Mouse (Mus musculus): Measurements from ENCODE around the gene Tbc1d23. TPM values are rescaled to one million over a fixed set of nuclear protein-coding genes. Genes with fewer than 3 reads are reported as not detected.

Tbc1d23 gene
- polyA plus RNA-seq, 1 experiment from 2014 or later: 31.6 TPM

GRCm38 (mm10) chr16:57260152-57260551, 28.8 kb upstream of the Tbc1d23 start:
- Histone ChIP-seq H3K27me3 (ENCODE audit: control insufficient read depth, insufficient read depth, low read length) (no peaks in the 10 kb centered on the region), H3K9ac (ENCODE audit: low read length) (no peak overlapping the region), H3K27ac (replicated peaks in 1 of 2; ENCODE audit: control insufficient read depth in 1 of 2, insufficient read depth in 1 of 2, low read depth in 2 of 2, low read length in 2 of 2) (no peak overlapping the region), H3K36me3 (ENCODE audit: control insufficient read depth, insufficient read depth, low read length) (no peaks in the 10 kb centered on the region), H3K4me3 (ENCODE audit: control insufficient read depth in 1 of 2, insufficient read depth in 1 of 2, low read depth in 1 of 2, low read length in 2 of 2) (no peak overlapping the region), H3K4me1 (ENCODE audit: control insufficient read depth in 2 of 2, insufficient read depth in 2 of 2, low read length in 2 of 2) (no peaks in the 10 kb centered on the region), H3K9me3 (ENCODE audit: control insufficient read depth, low read length) (0 out of 2 replicates have a peak, but pooled peaks cover 3% of the 10 kb centered on the region), H3K4me2 (ENCODE audit: low read length) (no peak overlapping the region)
- 82% methylated on average over 10 of the region's 10 CpGs for WGBS
- ATAC-seq (ENCODE audit: insufficient number of reproducible peaks, insufficient read depth, low FRiP score, low read depth): no peak

- H3K27me3 ChIP-seq (ENCODE audit: control insufficient read depth, insufficient read depth, low read length): no peaks in the 10 kb centered on the region
- H3K9me3 ChIP-seq (ENCODE audit: control insufficient read depth, low read length): 0 out of 2 replicates have a peak, but pooled peaks cover 2% of the 10 kb centered on the region
- ATAC-seq (ENCODE audit: insufficient number of reproducible peaks, insufficient read depth, low FRiP score, low read depth): no peak
- no peak overlapping the region for H3K9ac ChIP-seq (ENCODE audit: low read length)
- no peaks in the 10 kb centered on the region for H3K36me3 ChIP-seq (ENCODE audit: control insufficient read depth, insufficient read depth, low read length)
- no peak overlapping the region for H3K27ac ChIP-seq (replicated peaks in 1 of 2; ENCODE audit: control insufficient read depth in 1 of 2, insufficient read depth in 1 of 2, low read depth in 2 of 2, low read length in 2 of 2)
- no peak overlapping the region for H3K4me3 ChIP-seq (ENCODE audit: control insufficient read depth in 1 of 2, insufficient read depth in 1 of 2, low read depth in 1 of 2, low read length in 2 of 2)
- no peaks in the 10 kb centered on the region for H3K4me1 ChIP-seq (ENCODE audit: control insufficient read depth in 2 of 2, insufficient read depth in 2 of 2, low read length in 2 of 2)
- no peak overlapping the region for H3K4me2 ChIP-seq (ENCODE audit: low read length)
- 86% methylated on average over 13 of the region's 13 CpGs for WGBS
These were observed 28.2 kb upstream of the Tbc1d23 start for GRCm38 (mm10) chr16:57259356-57260083.

GRCm38 (mm10) chr16:57251589-57252421, 20.5 kb upstream of the Tbc1d23 start:
- H3K9me3 ChIP-seq (ENCODE audit: control insufficient read depth, low read length): 0 out of 2 replicates have a peak, but pooled peaks cover 3% of the 10 kb centered on the region
- H3K4me1 ChIP-seq (ENCODE audit: control insufficient read depth in 2 of 2, insufficient read depth in 2 of 2, low read length in 2 of 2): peaks cover 2 to 12% of the 10 kb centered on the region in 2 experiments; a peak in 3 of 4 replicates
- no peak overlapping the region for H3K9ac ChIP-seq (ENCODE audit: low read length)
- H3K27me3 ChIP-seq (ENCODE audit: control insufficient read depth, insufficient read depth, low read length): no peaks in the 10 kb centered on the region
- no peak overlapping the region for H3K4me3 ChIP-seq (ENCODE audit: control insufficient read depth in 1 of 2, insufficient read depth in 1 of 2, low read depth in 1 of 2, low read length in 2 of 2)
- WGBS: 41% methylated on average over 7 of the region's 7 CpGs
- H3K36me3 ChIP-seq (ENCODE audit: control insufficient read depth, insufficient read depth, low read length): no peaks in the 10 kb centered on the region
- H3K4me2 ChIP-seq (ENCODE audit: low read length): no peak overlapping the region
- H3K27ac ChIP-seq (replicated peaks in 1 of 2; ENCODE audit: control insufficient read depth in 1 of 2, insufficient read depth in 1 of 2, low read depth in 2 of 2, low read length in 2 of 2): peak overlapping the region; percentile 32 to 68; a peak in 3 of 4 replicates
- ATAC-seq (ENCODE audit: insufficient number of reproducible peaks, insufficient read depth, low FRiP score, low read depth): no peak

- Histone ChIP-seq H3K27me3 (ENCODE audit: control insufficient read depth, insufficient read depth, low read length) (no peaks in the 10 kb centered on the region), H3K4me1 (ENCODE audit: control insufficient read depth in 2 of 2, insufficient read depth in 2 of 2, low read length in 2 of 2) (peaks cover 2 to 12% of the 10 kb centered on the region in 2 experiments; a peak in 3 of 4 replicates), H3K4me2 (ENCODE audit: low read length) (no peak overlapping the region), H3K9ac (ENCODE audit: low read length) (no peak overlapping the region), H3K27ac (replicated peaks in 1 of 2; ENCODE audit: control insufficient read depth in 1 of 2, insufficient read depth in 1 of 2, low read depth in 2 of 2, low read length in 2 of 2) (no peak overlapping the region; a peak in 1 of 4 replicates), H3K4me3 (ENCODE audit: control insufficient read depth in 1 of 2, insufficient read depth in 1 of 2, low read depth in 1 of 2, low read length in 2 of 2) (no peak overlapping the region), H3K36me3 (ENCODE audit: control insufficient read depth, insufficient read depth, low read length) (no peaks in the 10 kb centered on the region), H3K9me3 (ENCODE audit: control insufficient read depth, low read length) (0 out of 2 replicates have a peak, but pooled peaks cover 3% of the 10 kb centered on the region)
- 88% methylated on average over 4 of the region's 4 CpGs for WGBS
- ATAC-seq (ENCODE audit: insufficient number of reproducible peaks, insufficient read depth, low FRiP score, low read depth): no peak
These were observed 19.7 kb upstream of the Tbc1d23 start for GRCm38 (mm10) chr16:57250991-57251390.

- Histone ChIP-seq H3K4me2 (ENCODE audit: low read length) (no peak overlapping the region), H3K4me1 (ENCODE audit: control insufficient read depth in 2 of 2, insufficient read depth in 2 of 2, low read length in 2 of 2) (peaks cover 2 to 12% of the 10 kb centered on the region in 2 experiments; a peak in 3 of 4 replicates), H3K36me3 (ENCODE audit: control insufficient read depth, insufficient read depth, low read length) (no peaks in the 10 kb centered on the region), H3K9me3 (ENCODE audit: control insufficient read depth, low read length) (0 out of 2 replicates have a peak, but pooled peaks cover 3% of the 10 kb centered on the region), H3K27me3 (ENCODE audit: control insufficient read depth, insufficient read depth, low read length) (no peaks in the 10 kb centered on the region), H3K27ac (replicated peaks in 1 of 2; ENCODE audit: control insufficient read depth in 1 of 2, insufficient read depth in 1 of 2, low read depth in 2 of 2, low read length in 2 of 2) (no peak overlapping the region), H3K9ac (ENCODE audit: low read length) (no peak overlapping the region), H3K4me3 (ENCODE audit: control insufficient read depth in 1 of 2, insufficient read depth in 1 of 2, low read depth in 1 of 2, low read length in 2 of 2) (no peak overlapping the region)
- ATAC-seq (ENCODE audit: insufficient number of reproducible peaks, insufficient read depth, low FRiP score, low read depth): no peak
- 81% methylated on average over 4 of the region's 4 CpGs for WGBS
These were observed 16.2 kb upstream of the Tbc1d23 start for GRCm38 (mm10) chr16:57247464-57247863.

GRCm38 (mm10) chr16:57246596-57246995, 15.3 kb upstream of the Tbc1d23 start:
- H3K27ac ChIP-seq (replicated peaks in 1 of 2; ENCODE audit: control insufficient read depth in 1 of 2, insufficient read depth in 1 of 2, low read depth in 2 of 2, low read length in 2 of 2): no peak overlapping the region
- WGBS: 80% methylated on average over 3 of the region's 3 CpGs
- H3K4me3 ChIP-seq (ENCODE audit: control insufficient read depth in 1 of 2, insufficient read depth in 1 of 2, low read depth in 1 of 2, low read length in 2 of 2): no peak overlapping the region
- H3K9ac ChIP-seq (ENCODE audit: low read length): no peak overlapping the region
- 0 out of 2 replicates have a peak, but pooled peaks cover 3% of the 10 kb centered on the region for H3K9me3 ChIP-seq (ENCODE audit: control insufficient read depth, low read length)
- H3K27me3 ChIP-seq (ENCODE audit: control insufficient read depth, insufficient read depth, low read length): no peaks in the 10 kb centered on the region
- H3K4me1 ChIP-seq (ENCODE audit: control insufficient read depth in 2 of 2, insufficient read depth in 2 of 2, low read length in 2 of 2): peaks cover 2 to 3% of the 10 kb centered on the region in 2 experiments; a peak in 3 of 4 replicates
- no peaks in the 10 kb centered on the region for H3K36me3 ChIP-seq (ENCODE audit: control insufficient read depth, insufficient read depth, low read length)
- H3K4me2 ChIP-seq (ENCODE audit: low read length): no peak overlapping the region
- no peak for ATAC-seq (ENCODE audit: insufficient number of reproducible peaks, insufficient read depth, low FRiP score, low read depth)

GRCm38 (mm10) chr16:57243858-57244248, 12.5 kb upstream of the Tbc1d23 start:
- no peak overlapping the region for H3K27ac ChIP-seq (replicated peaks in 1 of 2; ENCODE audit: control insufficient read depth in 1 of 2, insufficient read depth in 1 of 2, low read depth in 2 of 2, low read length in 2 of 2)
- 8% methylated on average over 6 of the region's 6 CpGs for WGBS
- no peak overlapping the region for H3K4me3 ChIP-seq (ENCODE audit: control insufficient read depth in 1 of 2, insufficient read depth in 1 of 2, low read depth in 1 of 2, low read length in 2 of 2)
- no peaks in the 10 kb centered on the region for H3K36me3 ChIP-seq (ENCODE audit: control insufficient read depth, insufficient read depth, low read length)
- H3K27me3 ChIP-seq (ENCODE audit: control insufficient read depth, insufficient read depth, low read length): no peaks in the 10 kb centered on the region
- H3K9me3 ChIP-seq (ENCODE audit: control insufficient read depth, low read length): no peaks in the 10 kb centered on the region
- H3K4me1 ChIP-seq (ENCODE audit: control insufficient read depth in 2 of 2, insufficient read depth in 2 of 2, low read length in 2 of 2): no peaks in the 10 kb centered on the region
- no peak for ATAC-seq (ENCODE audit: insufficient number of reproducible peaks, insufficient read depth, low FRiP score, low read depth)
- H3K4me2 ChIP-seq (ENCODE audit: low read length): no peak overlapping the region
- H3K9ac ChIP-seq (ENCODE audit: low read length): no peak overlapping the region
